Mouse (Mus musculus) G1E (cell line): ENCODE data around the gene Mxd4.

Experiments
- CTCF ChIP-seq: IDR thresholded peaks from 2 replicates; pipeline ENCODE4 v1.5.1; 2012; ENCODE audit warnings: low read depth, low read length, inconsistent platforms, mixed read lengths
- GATA1 ChIP-seq: IDR thresholded peaks from 2 replicates; pipeline ENCODE4 v1.6.1; 2012; ENCODE audit warnings: borderline replicate concordance, low read length, inconsistent platforms, mixed read lengths
- GATA2 ChIP-seq: IDR thresholded peaks from 2 replicates; pipeline ENCODE4 v1.6.1; 2012; ENCODE audit warnings: low read depth, low read length, inconsistent platforms, borderline replicate concordance
- POLR2AphosphoS5 ChIP-seq: IDR thresholded peaks from 2 replicates; pipeline ENCODE4 v1.6.1; 2012; ENCODE audit warnings: low read depth, low read length, inconsistent platforms; ENCODE audit not compliant: insufficient replicate concordance
- TAL1 ChIP-seq: conservative IDR thresholded peaks from 2 replicates; pipeline ENCODE4 v1.6.1; 2012; ENCODE audit warnings: low read depth, low read length, inconsistent platforms, mixed read lengths

DNA sequence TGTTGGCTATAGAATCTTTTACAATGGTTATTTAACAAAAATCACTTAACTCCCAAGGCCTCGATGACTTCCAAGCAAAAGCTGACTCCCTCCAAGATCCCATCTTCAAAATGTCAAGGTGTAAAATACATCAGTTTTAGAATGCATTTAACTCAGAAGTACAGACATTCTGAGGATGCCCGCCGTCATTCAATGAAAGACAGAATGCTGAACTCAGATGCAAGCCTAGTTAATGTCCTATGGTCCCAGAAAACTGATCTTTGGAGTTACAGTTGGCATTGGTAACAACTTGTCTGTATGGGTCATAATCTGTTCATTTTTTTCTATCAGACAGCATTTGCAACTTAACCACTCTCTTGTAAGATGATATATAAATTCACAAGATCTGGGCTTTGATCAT, 17.6 kb downstream of the Mxd4 start:
- no peak for TF ChIP-seq CTCF
- no peak for TF ChIP-seq GATA2
- TF ChIP-seq GATA1: no peak
- no peak for TF ChIP-seq TAL1
- TF ChIP-seq POLR2AphosphoS5: no peak
